Comparison of ENCODE assay signal across 8 mouse cellular contexts in the genomic region with DNA sequence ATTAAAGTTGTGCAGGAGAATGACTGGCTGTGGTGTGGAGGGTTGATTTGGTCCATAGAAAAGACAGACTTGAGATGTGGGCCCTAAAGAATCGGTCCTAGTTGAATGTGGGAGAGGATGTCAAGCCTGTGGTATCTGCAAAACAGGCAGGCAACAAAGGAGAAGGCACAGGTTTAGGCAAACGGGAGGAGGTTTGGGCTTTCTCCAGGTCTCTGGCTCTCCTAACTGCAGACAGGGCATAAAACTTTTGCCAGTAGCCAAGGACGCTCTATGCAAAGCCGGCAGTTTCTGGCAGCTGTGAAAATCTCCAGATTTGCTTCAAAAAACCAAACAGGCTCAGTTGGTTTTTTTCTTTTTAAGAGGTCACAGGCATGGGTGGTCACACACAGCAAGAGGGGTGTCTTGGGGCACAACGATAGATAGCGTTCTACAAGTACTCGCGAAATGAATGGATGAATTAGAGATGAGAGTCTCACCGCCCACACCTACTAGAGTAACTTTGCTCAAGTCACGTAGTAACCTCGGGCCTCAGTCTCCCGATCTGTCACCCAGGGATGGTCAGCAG. TPM values are rescaled to one million over a fixed set of nuclear protein-coding genes. Genes with fewer than 3 reads are reported as not detected.
A peak's percentile ranks its signal among the peaks of the same experiment; 100 is the strongest.
DNase-seq lines count a peak whose midpoint lies in the region; ATAC-seq lines count a peak whose summit lies in the region.

No protein-coding gene starts in this region.

- H3K4me2 ChIP-seq in heart, embryonic 12.5 days: peak overlapping the region; percentile 93
- H3K4me2 ChIP-seq in hindbrain, embryonic 13.5 days: peak overlapping the region; percentile 99
- H3K4me2 ChIP-seq in midbrain, embryonic 11.5 days: peak overlapping the region; percentile 97

- 0 out of 2 replicates have a peak, but pooled peaks cover 4% of the 10 kb centered on the region for H3K27me3 ChIP-seq in heart, embryonic 12.5 days (replicated peaks)
- H3K27me3 ChIP-seq in hindbrain, embryonic 13.5 days: peaks cover 49% of the 10 kb centered on the region
- H3K27me3 ChIP-seq in midbrain, embryonic 11.5 days (ENCODE audit: control insufficient read depth, insufficient read depth, low read length): peaks cover 24% of the 10 kb centered on the region

- no peaks in the 10 kb centered on the region for H3K36me3 ChIP-seq in heart, embryonic 12.5 days
- no peaks in the 10 kb centered on the region for H3K36me3 ChIP-seq in hindbrain, embryonic 13.5 days
- no peaks in the 10 kb centered on the region for H3K36me3 ChIP-seq in midbrain, embryonic 11.5 days (ENCODE audit: control insufficient read depth, insufficient read depth, low read length)

- peak overlapping the region; percentile 91 for H3K9ac ChIP-seq in heart, embryonic 12.5 days
- peak overlapping the region; percentile 80 for H3K9ac ChIP-seq in hindbrain, embryonic 13.5 days
- H3K9ac ChIP-seq in midbrain, embryonic 11.5 days (ENCODE audit: low read length): peak overlapping the region; percentile 71

- peak overlapping the region; percentile 71 for H3K27ac ChIP-seq in heart, embryonic 12.5 days (ENCODE audit: poor library complexity, severe bottlenecking)
- H3K27ac ChIP-seq in brown adipose tissue, adult 24 weeks (replicated peaks; ENCODE audit: low read depth, low read length): no peak overlapping the region
- H3K27ac ChIP-seq in hindbrain, embryonic 13.5 days: no peak overlapping the region; the same call in 1 of the 2 replicates
- no peak overlapping the region for H3K27ac ChIP-seq in midbrain, embryonic 11.5 days (ENCODE audit: low read depth, low read length)

- H3K9me3 ChIP-seq in heart, embryonic 12.5 days (replicated peaks): no peaks in the 10 kb centered on the region
- H3K9me3 ChIP-seq in hindbrain, embryonic 13.5 days: no peaks in the 10 kb centered on the region
- H3K9me3 ChIP-seq in midbrain, embryonic 11.5 days (ENCODE audit: control insufficient read depth, low read length): no peaks in the 10 kb centered on the region

- DNase-seq in heart, adult 9 months (ENCODE audit: low spot score in 2 of 2): no peak
- peak; percentile 92 for DNase-seq in midbrain, embryonic 11.5 days (ENCODE audit: low spot score, missing footprints)
- no peak for DNase-seq in ovary, postnatal 36 days (ENCODE audit: low spot score)
- DNase-seq in gastrocnemius, postnatal 4 days (ENCODE audit: low spot score in 2 of 2): no peak
- DNase-seq in gastrocnemius, postnatal 14 days: no peak

- WGBS in heart, embryonic 12.5 days: 14% methylated on average over 12 of the region's 12 CpGs
- WGBS in hindbrain, embryonic 13.5 days: 10% methylated on average over 12 of the region's 12 CpGs
- 10% methylated on average over 12 of the region's 12 CpGs for WGBS in midbrain, embryonic 11.5 days

- peaks cover 43% of the 10 kb centered on the region for H3K4me1 ChIP-seq in heart, embryonic 12.5 days (replicated peaks)
- no peaks in the 10 kb centered on the region for H3K4me1 ChIP-seq in brown adipose tissue, adult 24 weeks (ENCODE audit: control insufficient read depth, insufficient read depth, insufficient read length, low read length)
- peaks cover 48% of the 10 kb centered on the region for H3K4me1 ChIP-seq in hindbrain, embryonic 13.5 days (replicated peaks)
- H3K4me1 ChIP-seq in midbrain, embryonic 11.5 days (ENCODE audit: control insufficient read depth, insufficient read depth, low read length): peaks cover 22% of the 10 kb centered on the region

- peak overlapping the region; percentile 86 for H3K4me3 ChIP-seq in heart, embryonic 12.5 days
- peak overlapping the region; percentile 49 for H3K4me3 ChIP-seq in brown adipose tissue, adult 24 weeks (ENCODE audit: insufficient read depth, low read depth, low read length)
- peak overlapping the region; percentile 68 for H3K4me3 ChIP-seq in hindbrain, embryonic 13.5 days
- H3K4me3 ChIP-seq in midbrain, embryonic 11.5 days (ENCODE audit: low read depth, low read length): peak overlapping the region; percentile 61

- no peak for ATAC-seq in heart, embryonic 12.5 days (ENCODE audit: insufficient number of reproducible peaks, low FRiP score)
- ATAC-seq in hindbrain, embryonic 13.5 days (ENCODE audit: low FRiP score): peak; percentile 4
- ATAC-seq in midbrain, embryonic 11.5 days (ENCODE audit: low FRiP score): no peak

- intact Hi-C loops in gastrocnemius, postnatal 14 days (cut with DNase I; ENCODE audit: low total_unique reads): no loop called here

RNA-seq across cellular contexts. Expression of a gene that starts 0.7 kb away (rescaled TPM):
- 8.4 and 10.5 TPM in 2 replicates for polyA plus RNA-seq in heart, embryonic 12.5 days (2016; fragmentation: Nextera tagmentation; extraction: Ambion mirVana)
- 4.8 and 7.3 TPM in 2 replicates for polyA plus RNA-seq in brown adipose tissue, adult 24 weeks (2012; ENCODE audit: insufficient read depth, insufficient read length, missing spikeins)
- 3.8 and 4.8 TPM in 2 replicates for polyA plus RNA-seq in hindbrain, embryonic 13.5 days (2015; fragmentation: Nextera tagmentation; extraction: Ambion mirVana)
- polyA plus RNA-seq in midbrain, embryonic 11.5 days (2014; fragmentation: Nextera tagmentation; extraction: Ambion mirVana): 4.1 and 4.3 TPM in 2 replicates
- 10 to 100 TPM; 53.1 to 56.9 TPM for total RNA-seq in gastrocnemius, postnatal 4 days (2021)
- 10 to 100 TPM in 1 of 2 experiments, 1 to 10 TPM in 1; 9.6 to 11.0 TPM for total RNA-seq in gastrocnemius, postnatal 14 days (2021)
